Mouse (Mus musculus): ENCODE data around the gene Cd3eap.

DNA sequence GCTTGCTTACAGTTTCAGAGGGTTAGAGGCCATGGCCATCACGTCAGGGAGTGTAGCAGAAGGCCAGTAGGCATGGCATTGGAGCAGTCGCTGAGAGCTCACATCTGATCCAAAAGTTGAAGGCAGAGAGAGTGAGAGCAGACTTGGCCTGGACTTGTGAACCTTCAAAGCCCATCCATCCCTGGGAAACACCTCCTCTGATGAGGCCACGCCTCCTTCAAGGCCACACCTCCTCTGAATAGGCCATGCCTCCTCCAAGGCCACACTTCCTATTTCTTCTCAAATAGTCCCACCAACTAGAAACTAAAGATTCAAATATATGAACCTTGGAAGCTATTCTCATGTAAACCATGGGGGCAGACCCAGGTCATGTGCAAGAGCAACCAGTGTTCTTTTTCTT is 23.7 kb downstream of the Cd3eap start:
- TF ChIP-seq CTCF (IDR thresholded peaks at IDR 0.05; ENCODE audit: extremely low read depth, insufficient read depth, low read length) (no peak), POLR2A (IDR thresholded peaks at IDR 0.05; ENCODE audit: extremely low read depth, insufficient read depth, low read length) (no peak)
